Mouse (Mus musculus): ENCODE measurements around the gene Eif1b. TPM values are rescaled to one million over a fixed set of nuclear protein-coding genes. Genes with fewer than 3 reads are reported as not detected.

The Eif1b gene
- polyA plus RNA-seq, 1 experiment from 2014 or later = 329 TPM

- 87% methylated on average over 3 of the region's 3 CpGs for WGBS
- peak overlapping the region; percentile 89 for H3K4me3 ChIP-seq (ENCODE audit: low read depth, low read length)
- ATAC-seq = no peak
- H3K4me1 ChIP-seq (ENCODE audit: control insufficient read depth, insufficient read depth, low read length) = peaks cover 12% of the 10 kb centered on the region
- H3K27me3 ChIP-seq (ENCODE audit: control insufficient read depth, insufficient read depth, low read depth, low read length) = no peaks in the 10 kb centered on the region
- H3K9ac ChIP-seq (ENCODE audit: low read depth, low read length) = no peak overlapping the region
- peaks cover 8% of the 10 kb centered on the region; the same call in 1 of the 2 replicates for H3K36me3 ChIP-seq (ENCODE audit: control insufficient read depth, insufficient read depth, low read length)
- no peaks in the 10 kb centered on the region for H3K9me3 ChIP-seq (replicated peaks; ENCODE audit: control insufficient read depth, low read length, poor library complexity, severe bottlenecking)
- H3K27ac ChIP-seq (ENCODE audit: low read length) = no peak overlapping the region; the same call in 1 of the 2 replicates
- peak overlapping the region; percentile 81 for H3K4me2 ChIP-seq (ENCODE audit: low read length)
Measured at GRCm38 (mm10) chr9:120491509-120491908, 523 bp upstream of the Eif1b start.

DNA sequence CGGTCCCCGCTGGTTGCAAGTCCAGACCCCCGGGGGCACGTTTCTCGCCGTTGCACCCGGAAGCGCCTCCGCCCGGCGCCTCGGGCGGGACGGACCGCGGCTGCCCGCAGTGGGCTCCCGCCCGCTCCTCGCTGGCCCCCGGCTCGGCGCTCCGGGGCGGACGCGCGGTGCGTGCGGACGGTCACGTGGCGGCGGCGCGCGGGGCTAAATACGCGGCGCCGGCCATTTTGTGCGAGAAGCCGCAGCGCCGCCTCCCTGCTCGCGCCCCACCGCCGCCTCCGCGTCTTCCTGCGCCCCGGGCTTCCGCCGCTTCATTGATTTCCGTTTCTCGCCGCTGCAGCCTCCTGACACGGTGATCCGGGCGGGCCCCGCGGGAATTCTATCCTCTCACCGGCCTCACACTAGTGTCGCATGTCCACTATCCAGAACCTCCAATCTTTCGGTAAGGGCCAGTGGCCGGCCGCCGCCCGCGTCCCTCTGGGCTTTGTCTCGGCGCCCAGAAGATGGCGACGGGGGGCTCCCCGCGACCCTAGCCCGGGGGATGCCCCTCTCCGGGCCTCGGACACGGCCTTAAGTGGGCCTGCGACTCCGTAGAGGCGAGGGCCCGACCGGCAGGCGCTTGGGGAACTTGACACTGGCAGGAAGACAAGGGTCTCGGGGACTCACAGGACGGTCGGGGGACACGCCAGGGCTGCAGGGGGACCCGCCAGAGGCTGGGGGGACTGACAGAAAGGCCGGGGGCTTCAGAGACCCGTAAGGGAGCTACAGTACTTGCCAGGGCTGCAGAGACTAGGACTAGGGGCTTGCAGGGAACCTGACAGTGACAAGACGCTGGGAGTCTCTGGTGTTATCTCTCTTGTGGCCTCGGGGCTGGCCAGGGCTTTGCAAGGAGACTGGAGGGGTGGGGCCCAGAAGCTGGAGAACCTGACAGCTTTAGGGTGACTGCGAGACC, 644 bp downstream of the Eif1b start:
- Histone ChIP-seq H3K27ac (ENCODE audit: low read length) (peak overlapping the region; percentile 86), H3K4me1 (ENCODE audit: control insufficient read depth, insufficient read depth, low read length) (peaks cover 12% of the 10 kb centered on the region), H3K4me2 (ENCODE audit: low read length) (peak overlapping the region; percentile 81), H3K27me3 (ENCODE audit: control insufficient read depth, insufficient read depth, low read depth, low read length) (no peaks in the 10 kb centered on the region), H3K4me3 (ENCODE audit: low read depth, low read length) (peak overlapping the region; percentile 89), H3K36me3 (ENCODE audit: control insufficient read depth, insufficient read depth, low read length) (peaks cover 10% of the 10 kb centered on the region; the same call in 1 of the 2 replicates), H3K9ac (ENCODE audit: low read depth, low read length) (peak overlapping the region; percentile 95), H3K9me3 (replicated peaks; ENCODE audit: control insufficient read depth, low read length, poor library complexity, severe bottlenecking) (no peaks in the 10 kb centered on the region)
- under 1% methylated on average over 75 of the region's 97 CpGs for WGBS
- ATAC-seq = peak; percentile 81

GRCm38 (mm10) chr9:120493781-120494180, 1.7 kb downstream of the Eif1b start:
- 75% methylated on average over 12 of the region's 12 CpGs for WGBS
- no peaks in the 10 kb centered on the region for H3K27me3 ChIP-seq (ENCODE audit: control insufficient read depth, insufficient read depth, low read depth, low read length)
- H3K9ac ChIP-seq (ENCODE audit: low read depth, low read length) = peak overlapping the region; percentile 95
- peak overlapping the region; percentile 81 for H3K4me2 ChIP-seq (ENCODE audit: low read length)
- no peak for ATAC-seq
- H3K36me3 ChIP-seq (ENCODE audit: control insufficient read depth, insufficient read depth, low read length) = peaks cover 10% of the 10 kb centered on the region; the same call in 1 of the 2 replicates
- peaks cover 12% of the 10 kb centered on the region for H3K4me1 ChIP-seq (ENCODE audit: control insufficient read depth, insufficient read depth, low read length)
- peak overlapping the region; percentile 89 for H3K4me3 ChIP-seq (ENCODE audit: low read depth, low read length)
- H3K27ac ChIP-seq (ENCODE audit: low read length) = no peak overlapping the region
- no peaks in the 10 kb centered on the region for H3K9me3 ChIP-seq (replicated peaks; ENCODE audit: control insufficient read depth, low read length, poor library complexity, severe bottlenecking)

DNA sequence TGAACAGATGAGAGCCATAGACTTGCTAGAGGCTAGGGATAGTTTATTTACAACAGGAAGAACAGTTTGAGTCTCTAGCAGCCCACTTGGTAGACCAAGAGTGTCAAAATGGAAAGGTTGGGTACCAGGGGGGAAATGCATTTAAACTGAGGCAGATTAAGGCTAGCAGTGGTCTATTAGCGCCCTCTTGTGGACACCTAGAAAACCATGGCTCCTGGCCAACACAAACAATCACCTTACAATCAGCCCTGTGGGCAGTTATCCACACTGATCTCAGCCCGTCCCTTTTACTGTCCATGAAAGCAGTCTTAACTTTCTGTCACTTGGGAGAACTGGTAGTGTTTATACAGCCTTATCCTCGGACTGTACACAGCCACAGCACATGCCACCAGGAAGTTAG, 4.7 kb downstream of the Eif1b start:
- Histone ChIP-seq H3K9ac (ENCODE audit: low read depth, low read length) (no peak overlapping the region), H3K4me3 (ENCODE audit: low read depth, low read length) (no peak overlapping the region), H3K9me3 (replicated peaks; ENCODE audit: control insufficient read depth, low read length, poor library complexity, severe bottlenecking) (no peaks in the 10 kb centered on the region), H3K36me3 (ENCODE audit: control insufficient read depth, insufficient read depth, low read length) (peaks cover 10% of the 10 kb centered on the region; the same call in 1 of the 2 replicates), H3K4me1 (ENCODE audit: control insufficient read depth, insufficient read depth, low read length) (peaks cover 12% of the 10 kb centered on the region), H3K27me3 (ENCODE audit: control insufficient read depth, insufficient read depth, low read depth, low read length) (no peaks in the 10 kb centered on the region), H3K27ac (ENCODE audit: low read length) (no peak overlapping the region), H3K4me2 (ENCODE audit: low read length) (no peak overlapping the region)
- ATAC-seq = no peak
- WGBS = 7% methylated on average over 3 of the region's 3 CpGs

DNA sequence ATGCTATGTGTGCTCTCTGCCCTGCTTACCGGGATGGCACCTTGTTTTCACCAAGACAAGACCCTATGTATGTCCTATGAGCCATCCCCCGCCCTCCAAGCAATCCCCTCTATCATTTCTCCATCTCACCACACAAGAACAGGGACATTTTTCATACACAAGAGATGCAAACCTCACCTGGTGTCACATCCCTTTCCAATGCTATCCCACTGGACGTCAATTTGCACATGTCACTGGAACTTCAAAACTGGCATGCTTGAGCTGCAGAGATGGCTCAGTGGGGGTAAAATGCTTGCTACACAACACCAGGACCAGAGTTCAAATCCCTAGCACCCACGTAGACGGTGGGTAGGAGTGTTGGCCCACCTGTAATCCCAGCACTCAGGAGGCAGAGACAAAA, 6.0 kb downstream of the Eif1b start:
- no peak for ATAC-seq
- Histone ChIP-seq H3K27me3 (ENCODE audit: control insufficient read depth, insufficient read depth, low read depth, low read length) (no peaks in the 10 kb centered on the region), H3K4me2 (ENCODE audit: low read length) (no peak overlapping the region), H3K36me3 (ENCODE audit: control insufficient read depth, insufficient read depth, low read length) (peaks cover 10% of the 10 kb centered on the region; the same call in 1 of the 2 replicates), H3K4me1 (ENCODE audit: control insufficient read depth, insufficient read depth, low read length) (peaks cover 12% of the 10 kb centered on the region), H3K9me3 (replicated peaks; ENCODE audit: control insufficient read depth, low read length, poor library complexity, severe bottlenecking) (no peaks in the 10 kb centered on the region), H3K27ac (ENCODE audit: low read length) (no peak overlapping the region), H3K9ac (ENCODE audit: low read depth, low read length) (no peak overlapping the region), H3K4me3 (ENCODE audit: low read depth, low read length) (no peak overlapping the region)
- 86% methylated on average over 5 of the region's 5 CpGs for WGBS

DNA sequence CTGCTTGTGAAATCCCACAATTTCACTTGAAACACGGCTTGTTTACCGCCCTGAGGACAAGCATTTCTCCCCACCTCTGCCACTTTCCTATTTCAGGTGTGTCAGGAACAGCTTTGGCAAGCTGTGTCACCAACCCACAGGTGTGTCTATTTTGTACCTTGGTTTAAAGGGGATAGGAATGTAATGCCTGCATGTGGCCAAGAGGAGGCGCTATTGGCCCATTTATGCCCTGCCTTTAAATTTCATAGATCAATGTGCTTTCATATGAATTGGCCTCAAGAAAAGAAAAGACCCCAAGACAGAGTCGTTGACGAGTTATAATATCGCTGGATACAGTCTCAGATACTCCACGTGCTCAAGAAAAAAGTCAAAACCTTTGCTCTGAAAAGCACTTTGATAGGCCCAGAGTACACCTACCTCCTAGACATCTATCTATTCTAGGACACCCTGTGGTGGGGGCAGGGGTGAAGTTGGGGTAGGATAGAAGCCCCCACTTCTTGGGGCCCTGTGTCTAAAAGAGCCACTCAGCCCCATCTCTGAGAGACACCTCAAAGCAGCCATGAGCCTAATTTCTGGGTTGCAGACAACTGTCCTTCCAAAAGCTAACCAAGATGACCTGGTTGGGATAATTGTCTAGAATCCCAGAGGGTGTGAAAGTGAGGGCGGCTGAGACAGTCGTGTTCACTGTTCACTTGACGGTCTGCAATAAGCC, 9.3 kb downstream of the Eif1b start:
- no peak overlapping the region for H3K27ac ChIP-seq (ENCODE audit: low read length)
- H3K4me1 ChIP-seq (ENCODE audit: control insufficient read depth, insufficient read depth, low read length) = no peaks in the 10 kb centered on the region
- 39% methylated on average over 10 of the region's 10 CpGs for WGBS
- no peak overlapping the region for H3K9ac ChIP-seq (ENCODE audit: low read depth, low read length)
- no peak overlapping the region for H3K4me2 ChIP-seq (ENCODE audit: low read length)
- H3K9me3 ChIP-seq (replicated peaks; ENCODE audit: control insufficient read depth, low read length, poor library complexity, severe bottlenecking) = no peaks in the 10 kb centered on the region
- peaks cover 2% of the 10 kb centered on the region; the same call in 1 of the 2 replicates for H3K36me3 ChIP-seq (ENCODE audit: control insufficient read depth, insufficient read depth, low read length)
- ATAC-seq = 0 out of 2 replicates have a peak, but pooled peaks have one; percentile 30
- H3K27me3 ChIP-seq (ENCODE audit: control insufficient read depth, insufficient read depth, low read depth, low read length) = no peaks in the 10 kb centered on the region
- H3K4me3 ChIP-seq (ENCODE audit: low read depth, low read length) = no peak overlapping the region

DNA sequence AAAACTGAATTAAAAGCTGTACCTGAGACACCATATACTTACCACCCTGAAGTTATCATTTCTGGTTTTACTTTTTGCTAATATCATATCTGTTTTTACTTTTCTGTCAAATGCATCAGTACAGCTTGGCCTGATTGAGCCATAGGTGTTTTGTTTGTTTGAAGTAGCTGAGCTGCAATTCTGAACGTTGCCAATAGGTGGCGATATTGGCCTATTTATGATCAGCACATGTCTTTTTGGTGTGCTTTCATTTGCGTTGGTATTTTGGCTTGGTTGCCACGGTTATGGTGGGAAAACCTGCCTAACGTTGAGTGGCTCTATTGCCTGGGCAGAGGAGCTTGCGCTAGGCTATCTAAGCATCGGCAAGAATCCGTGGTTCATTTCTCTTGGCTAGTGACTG, 10.0 kb downstream of the Eif1b start:
- Histone ChIP-seq H3K36me3 (ENCODE audit: control insufficient read depth, insufficient read depth, low read length) (peaks cover 2% of the 10 kb centered on the region; the same call in 1 of the 2 replicates), H3K4me3 (ENCODE audit: low read depth, low read length) (no peak overlapping the region), H3K27me3 (ENCODE audit: control insufficient read depth, insufficient read depth, low read depth, low read length) (no peaks in the 10 kb centered on the region), H3K4me2 (ENCODE audit: low read length) (no peak overlapping the region), H3K9me3 (replicated peaks; ENCODE audit: control insufficient read depth, low read length, poor library complexity, severe bottlenecking) (no peaks in the 10 kb centered on the region), H3K9ac (ENCODE audit: low read depth, low read length) (no peak overlapping the region), H3K27ac (ENCODE audit: low read length) (no peak overlapping the region), H3K4me1 (ENCODE audit: control insufficient read depth, insufficient read depth, low read length) (no peaks in the 10 kb centered on the region)
- 6% methylated on average over 8 of the region's 8 CpGs for WGBS
- ATAC-seq = peak; percentile 4; the same call in 1 of the 2 replicates

- no peaks in the 10 kb centered on the region for H3K27me3 ChIP-seq (ENCODE audit: control insufficient read depth, insufficient read depth, low read depth, low read length)
- H3K27ac ChIP-seq (ENCODE audit: low read length) = no peak overlapping the region
- WGBS = 92% methylated on average over 2 of the region's 2 CpGs
- H3K4me2 ChIP-seq (ENCODE audit: low read length) = no peak overlapping the region
- no peak overlapping the region for H3K4me3 ChIP-seq (ENCODE audit: low read depth, low read length)
- no peak overlapping the region for H3K9ac ChIP-seq (ENCODE audit: low read depth, low read length)
- H3K9me3 ChIP-seq (replicated peaks; ENCODE audit: control insufficient read depth, low read length, poor library complexity, severe bottlenecking) = no peaks in the 10 kb centered on the region
- no peaks in the 10 kb centered on the region for H3K36me3 ChIP-seq (ENCODE audit: control insufficient read depth, insufficient read depth, low read length)
- no peaks in the 10 kb centered on the region for H3K4me1 ChIP-seq (ENCODE audit: control insufficient read depth, insufficient read depth, low read length)
- no peak for ATAC-seq
Measured at GRCm38 (mm10) chr9:120504423-120504822, 12.4 kb downstream of the Eif1b start.
